Mouse (Mus musculus) cerebellum, adult 18-20 months (tissue): ENCODE data around the gene Med29.
"Not testable (repeated sequence)": the region's sequence is repeated elsewhere in the genome, so short reads cannot be mapped to it uniquely, and the experiment has no call there.

Experiments
- DNase-seq, 2 experiments: peaks; one replicate each; pipeline ENCODE4 v3.0.0; 2021

The Med29 gene

DNA sequence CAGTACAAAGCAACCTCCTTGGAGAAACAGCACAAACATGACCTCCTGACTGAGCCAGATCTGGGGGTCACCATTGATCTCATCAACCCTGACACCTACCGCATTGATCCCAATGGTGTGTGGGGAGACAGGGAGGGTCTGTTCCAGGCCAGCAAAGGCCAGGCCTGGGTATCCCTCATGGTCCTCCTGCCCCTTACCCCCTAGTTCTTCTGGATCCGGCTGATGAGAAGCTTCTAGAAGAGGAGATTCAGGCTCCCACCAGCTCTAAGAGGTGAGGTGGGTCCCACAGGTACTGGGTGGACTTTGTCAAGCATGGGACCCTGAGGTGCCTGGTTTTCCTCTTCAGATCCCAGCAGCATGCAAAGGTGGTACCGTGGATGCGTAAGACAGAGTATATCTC is 2.9 kb upstream of the Med29 start:
- no peak for DNase-seq

DNA sequence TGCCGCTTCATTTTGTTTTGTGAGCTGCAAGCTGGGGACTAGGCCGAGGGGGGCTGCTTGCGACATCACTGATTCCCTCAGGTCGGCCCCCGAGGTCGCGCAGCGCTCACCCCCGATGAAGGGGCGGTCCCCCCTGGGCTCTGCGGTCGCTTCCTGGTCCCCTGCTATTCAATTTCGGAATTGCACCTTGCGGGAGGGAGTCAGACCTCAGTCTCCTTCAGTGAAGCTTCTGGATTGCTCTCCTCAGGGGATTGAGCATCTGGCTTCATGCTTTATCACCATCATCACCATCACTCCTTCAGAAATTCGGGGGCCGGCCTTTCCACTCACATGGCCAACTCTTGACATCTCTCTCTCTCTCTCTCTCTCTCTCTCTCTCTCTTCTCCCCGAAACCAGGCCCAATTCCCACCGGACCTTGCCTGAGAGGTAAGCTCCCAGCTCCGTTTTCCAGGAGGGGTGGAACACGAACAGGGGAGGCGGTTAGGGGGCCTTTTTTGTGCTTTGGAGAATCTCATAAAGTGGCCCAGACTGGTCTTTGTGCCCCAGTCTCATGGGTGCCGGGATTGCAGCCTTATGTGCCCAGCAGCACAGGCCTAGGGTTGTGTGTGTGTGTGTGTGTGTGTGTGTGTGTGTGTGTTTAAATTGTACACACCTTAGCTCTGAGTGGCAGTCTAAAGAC is 904 bp upstream of the Med29 start:
- DNase-seq: no peak

DNA sequence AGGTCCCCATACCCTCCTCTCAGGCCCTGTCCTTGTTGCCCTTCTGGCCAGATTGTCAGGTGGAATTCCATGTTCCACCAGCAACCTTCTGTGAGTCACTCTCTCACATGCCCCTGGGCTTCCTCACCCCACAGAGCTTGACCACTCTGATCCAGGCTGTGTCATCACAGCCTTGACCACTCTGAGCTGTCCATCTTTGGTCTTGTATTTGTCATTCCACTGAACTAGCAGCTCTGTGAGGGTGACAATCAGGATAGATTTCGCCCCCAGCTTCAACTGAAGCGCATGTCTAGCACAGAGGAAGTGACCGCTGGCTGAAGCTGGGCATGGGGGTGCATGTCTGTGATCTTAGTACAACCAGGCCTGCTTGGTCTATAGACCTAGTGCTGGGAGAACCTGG is 2.2 kb downstream of the Med29 start:
- no peak for DNase-seq

DNA sequence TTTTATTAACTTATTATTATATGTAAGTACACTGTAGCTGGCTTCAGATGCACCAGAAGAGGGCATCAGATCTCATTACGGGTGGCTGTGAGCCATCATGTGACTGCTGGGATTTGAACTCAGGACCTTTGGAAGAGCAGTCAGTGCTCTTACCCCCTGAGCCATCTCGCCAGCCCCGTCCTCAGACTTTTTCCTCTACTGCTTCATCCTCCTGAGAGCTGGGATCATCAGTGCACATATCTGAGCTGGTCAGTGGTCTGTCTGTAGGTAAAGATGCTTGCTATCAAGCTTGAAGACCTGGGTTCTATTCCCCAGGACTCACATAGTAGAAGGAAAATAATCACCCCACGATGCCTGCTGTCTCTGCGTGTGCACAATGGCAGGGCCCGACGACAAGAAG is 5.1 kb downstream of the Med29 start:
- not testable (repeated sequence) for DNase-seq

DNA sequence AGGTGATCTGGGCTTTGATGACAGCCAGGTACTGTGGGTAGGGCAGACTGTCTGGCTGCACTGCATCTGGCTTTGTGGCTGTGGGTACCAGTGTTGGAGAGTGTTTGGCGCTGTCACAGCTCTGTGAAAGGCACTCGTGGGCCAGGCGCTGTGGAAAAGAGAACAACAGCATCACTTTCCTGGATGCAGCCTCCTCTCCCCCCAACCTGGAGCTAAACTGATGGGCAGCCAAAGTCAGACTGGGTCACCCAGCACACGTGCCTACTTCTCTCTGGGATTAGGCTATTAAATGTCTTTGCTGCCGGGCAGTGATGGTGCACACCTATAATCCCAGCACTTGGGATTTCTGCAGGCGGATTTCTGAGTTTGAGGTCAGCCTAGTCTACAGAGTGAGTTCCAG is 5.6 kb downstream of the Med29 start:
- DNase-seq: not testable (repeated sequence)

DNA sequence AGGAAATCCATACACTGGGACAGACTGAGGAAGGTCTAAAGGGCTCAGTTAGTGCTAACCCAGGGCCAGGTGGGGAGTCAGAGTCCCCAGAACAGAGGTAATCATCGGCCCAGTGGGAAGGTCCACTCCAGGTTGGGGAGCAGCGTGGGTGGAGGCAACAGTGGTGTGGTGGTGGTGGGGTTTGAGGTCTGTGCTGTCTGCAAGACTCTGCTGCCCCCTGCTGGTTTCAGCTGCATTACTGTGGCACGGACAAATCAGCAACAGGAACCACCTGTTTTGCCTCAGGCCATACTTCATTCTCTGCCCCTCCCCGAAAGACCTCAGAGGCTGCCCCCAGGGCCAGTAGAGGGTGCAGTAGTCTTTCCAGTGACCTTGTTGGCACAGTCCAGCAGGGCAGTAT is 6.0 kb downstream of the Med29 start:
- DNase-seq: peak; percentile 68 to 76

DNA sequence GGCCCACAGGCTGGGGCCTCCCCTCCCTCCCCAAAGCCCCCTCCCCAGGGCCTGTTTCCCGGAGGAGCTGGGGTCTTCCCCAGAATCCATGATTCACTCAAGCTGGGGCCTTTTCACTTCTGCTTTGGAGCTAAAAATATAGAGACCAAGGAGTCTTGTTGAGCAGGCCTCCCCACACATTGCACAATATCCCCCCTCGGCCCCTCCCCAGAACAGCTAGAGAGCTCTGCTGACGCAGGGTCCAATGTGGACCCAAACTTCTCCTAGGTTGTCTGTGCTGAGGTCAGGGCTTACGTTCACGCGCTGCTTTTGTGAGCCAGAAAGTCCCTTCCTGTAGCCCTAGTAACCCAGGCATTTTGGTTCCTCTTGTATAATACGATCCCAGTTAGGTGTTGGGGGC is 6.5 kb downstream of the Med29 start:
- DNase-seq: no peak

DNA sequence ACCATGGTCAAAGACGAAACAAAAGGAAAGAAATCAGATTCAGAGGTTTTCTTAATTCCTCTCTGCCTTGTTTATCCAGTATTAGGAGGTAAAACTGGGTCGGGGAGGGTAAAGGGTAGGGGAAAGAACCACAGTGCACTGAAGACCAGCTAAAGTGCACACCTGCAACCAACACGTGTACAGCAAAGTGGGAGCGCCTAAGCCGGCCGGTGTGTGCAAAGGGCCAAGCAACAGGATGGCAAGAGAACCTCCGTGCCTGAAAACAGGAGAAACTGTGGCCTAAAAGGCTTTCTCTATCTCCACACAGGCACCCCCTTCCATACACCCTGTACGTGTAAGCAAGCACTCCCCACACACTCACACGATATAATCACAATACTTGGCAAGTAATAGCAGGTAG is 7.3 kb downstream of the Med29 start:
- no peak for DNase-seq

DNA sequence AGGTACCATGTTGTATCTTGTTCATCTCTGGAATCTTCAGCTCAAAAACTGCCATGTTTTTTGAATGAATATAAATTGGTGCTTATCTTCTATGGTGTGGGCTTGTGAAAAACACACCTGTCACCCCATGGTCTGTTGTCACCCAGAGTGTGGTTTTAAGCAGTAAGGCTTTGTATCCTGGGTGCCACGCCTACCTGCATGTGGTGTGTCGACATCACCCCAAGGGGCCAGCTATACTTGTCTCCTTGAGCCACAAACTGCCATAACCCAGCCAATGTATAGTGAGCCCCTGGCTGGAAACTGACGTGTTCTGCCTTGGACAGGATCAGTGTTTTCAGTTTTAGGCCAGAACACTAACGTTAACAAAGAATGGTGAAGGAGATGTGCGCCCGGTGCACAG is 8.3 kb downstream of the Med29 start:
- no peak for DNase-seq

DNA sequence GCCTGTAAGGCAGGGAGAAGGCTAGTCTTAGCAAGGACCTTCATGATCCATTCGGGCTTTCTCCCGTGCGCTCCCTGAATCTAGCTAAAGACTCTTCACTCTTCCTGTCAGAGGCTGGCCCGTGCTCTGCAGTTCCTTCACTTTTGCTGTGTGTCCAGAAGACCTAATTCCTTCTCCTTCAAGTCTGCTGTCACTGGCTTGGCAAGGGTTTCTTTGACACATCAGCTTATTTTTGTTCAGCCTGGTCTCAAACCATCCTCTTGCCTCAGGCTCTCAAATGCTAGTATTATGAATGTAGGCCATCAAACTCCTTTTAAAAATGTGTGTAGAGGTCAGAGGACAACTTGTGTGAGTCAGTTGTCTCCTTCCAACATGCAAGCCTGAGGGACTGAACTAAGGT is 8.9 kb downstream of the Med29 start:
- no peak for DNase-seq

DNA sequence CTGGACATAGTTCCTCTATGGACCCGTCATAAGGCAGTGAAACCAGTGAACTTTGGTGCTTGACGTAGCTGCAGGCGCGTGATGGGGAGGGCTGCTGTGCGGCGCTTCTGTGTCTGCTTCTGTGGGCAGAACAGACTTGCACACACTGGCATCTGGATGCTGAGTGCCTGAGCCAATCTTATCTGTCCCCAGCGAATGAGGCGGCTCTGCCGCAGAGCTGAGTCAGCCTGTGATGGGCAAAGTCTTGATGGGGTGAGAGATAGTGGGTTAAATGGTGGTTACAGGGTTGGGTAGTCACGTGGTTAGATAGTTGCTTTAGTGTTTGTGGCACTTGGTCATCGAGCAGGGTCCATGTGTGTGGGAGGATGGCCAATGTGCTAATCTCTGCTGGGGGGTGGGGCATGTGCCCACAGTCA is 9.5 kb downstream of the Med29 start:
- no peak for DNase-seq

DNA sequence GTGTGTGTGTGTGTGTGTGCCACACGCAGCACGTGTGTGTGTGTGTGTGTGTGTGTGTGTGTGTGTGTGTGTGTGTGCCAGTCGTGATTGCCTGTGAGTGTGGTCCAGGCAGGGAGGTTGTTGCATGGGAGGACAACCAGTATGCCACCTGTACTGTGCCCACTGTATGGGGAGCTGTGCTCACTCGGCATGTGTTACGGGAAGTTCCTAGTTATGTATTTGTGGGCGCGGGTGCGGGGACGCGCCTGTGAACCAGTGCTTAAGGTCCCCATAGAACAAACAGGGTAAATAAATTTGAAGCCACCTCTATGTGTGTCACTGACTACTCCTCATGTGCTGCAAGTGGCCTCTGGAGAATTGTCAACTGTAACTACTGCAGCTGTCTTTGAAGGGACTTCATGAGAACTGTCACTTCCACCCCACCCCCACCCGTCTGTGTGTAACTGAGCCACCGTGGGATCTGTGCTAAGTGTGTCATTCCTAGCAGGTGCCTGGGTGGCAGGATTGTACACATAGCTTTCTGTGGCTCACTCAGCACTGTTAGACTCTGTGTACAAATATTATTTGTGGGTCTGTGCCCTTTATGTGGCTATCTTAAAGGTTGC is 10.1 kb downstream of the Med29 start:
- DNase-seq: no peak

DNA sequence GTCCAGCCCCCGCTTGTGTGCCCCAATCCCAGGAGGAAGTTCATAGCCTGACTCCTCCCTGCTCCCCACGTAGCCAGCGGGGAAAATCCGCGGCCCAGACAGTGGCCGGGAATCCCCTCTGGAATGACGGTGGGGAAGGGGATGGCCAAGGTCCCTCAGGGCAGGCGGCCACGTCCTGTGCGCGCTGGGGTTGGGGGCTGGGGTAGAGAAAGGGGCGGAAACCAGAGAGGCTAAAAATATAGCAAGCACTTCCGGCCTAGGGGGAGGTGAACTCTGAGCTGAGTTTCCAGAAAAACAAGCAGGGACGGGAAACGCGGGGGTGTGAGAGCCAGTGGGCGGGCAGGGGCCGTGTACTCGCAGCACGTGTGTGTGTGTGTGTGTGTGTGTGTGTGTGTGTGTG is 10.6 kb downstream of the Med29 start:
- peak in 1 of 2 experiments; percentile 41 for DNase-seq

DNA sequence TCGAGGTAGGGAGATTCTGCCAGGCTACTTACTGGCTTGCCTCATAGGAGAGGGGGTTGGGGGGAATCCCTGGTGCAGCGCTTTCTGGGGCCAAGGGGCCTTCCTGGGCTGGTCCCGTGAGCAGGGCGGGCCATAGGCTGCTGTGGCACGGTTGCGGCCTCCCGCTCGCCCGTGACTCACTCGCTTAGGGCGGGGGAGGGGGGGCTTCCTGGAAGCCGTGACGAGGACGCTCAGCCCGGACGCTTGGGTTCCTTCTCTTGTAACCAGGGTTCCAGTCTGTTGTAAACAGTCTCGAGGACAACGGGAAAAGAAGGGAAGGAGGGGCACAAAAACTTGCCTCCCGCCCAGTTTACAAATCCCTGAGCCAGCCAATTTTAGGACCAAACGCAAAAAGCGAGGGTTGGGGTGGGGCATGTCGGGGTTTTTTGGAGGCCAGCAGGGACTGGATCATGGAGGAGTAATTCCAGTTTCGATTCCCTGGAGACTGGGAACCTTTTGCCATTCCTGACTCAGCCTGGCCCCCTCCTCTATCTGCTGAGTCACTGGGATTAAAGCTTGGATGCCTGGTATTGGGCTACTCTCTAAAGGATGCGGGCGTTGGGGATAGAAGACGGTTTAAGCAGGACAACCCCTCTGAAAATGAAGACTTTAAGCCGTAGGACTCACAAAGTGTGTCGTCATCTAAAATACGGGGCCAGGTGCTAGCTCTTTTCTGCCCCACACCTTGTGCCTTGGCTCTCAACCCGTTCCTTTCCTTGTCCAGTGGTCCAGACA is 11.3 kb downstream of the Med29 start:
- DNase-seq: peak; percentile 37 to 43

DNA sequence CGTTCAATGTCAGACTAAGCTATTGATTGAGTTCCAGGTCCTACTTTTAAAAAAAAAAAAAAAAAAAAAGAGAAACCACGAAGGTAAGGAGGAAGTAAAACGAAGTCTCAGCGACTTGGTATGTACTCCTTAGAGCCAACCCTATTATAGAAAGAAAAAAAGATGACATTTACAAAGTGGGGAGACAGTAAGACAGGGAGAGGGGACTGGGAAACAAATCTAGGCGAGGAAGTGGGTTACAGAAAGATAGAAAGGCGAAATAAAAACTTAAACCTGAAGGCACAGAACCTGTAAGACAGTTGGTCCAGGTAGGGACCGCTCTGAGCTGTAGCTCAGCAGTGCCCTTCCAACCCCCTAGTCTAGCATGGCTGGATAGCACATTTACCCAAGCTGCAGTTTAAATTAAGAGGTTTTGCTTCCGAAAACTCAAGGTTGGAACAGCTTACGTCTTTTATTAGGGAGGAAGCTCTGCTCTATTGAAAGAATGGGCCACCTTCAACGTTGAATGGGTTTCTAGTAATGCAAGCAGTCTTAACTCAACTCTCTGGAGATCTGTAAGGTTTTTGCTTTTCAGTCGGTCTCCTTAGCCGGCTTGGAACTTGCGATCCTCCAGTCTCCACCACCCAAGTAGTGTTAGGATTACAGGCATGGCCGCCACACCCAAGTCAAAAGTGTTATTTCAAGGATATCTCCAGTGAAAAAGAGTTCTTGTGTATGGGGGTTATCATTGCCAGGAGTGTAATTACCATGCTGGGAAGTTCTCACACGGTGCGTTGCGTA is 12.1 kb downstream of the Med29 start, which contains the start of gene Zfp36:
Gene Zfp36, minus strand, starts transcription at position 17 of the 780 bp plus-strand sequence.
- no peak for DNase-seq

DNA sequence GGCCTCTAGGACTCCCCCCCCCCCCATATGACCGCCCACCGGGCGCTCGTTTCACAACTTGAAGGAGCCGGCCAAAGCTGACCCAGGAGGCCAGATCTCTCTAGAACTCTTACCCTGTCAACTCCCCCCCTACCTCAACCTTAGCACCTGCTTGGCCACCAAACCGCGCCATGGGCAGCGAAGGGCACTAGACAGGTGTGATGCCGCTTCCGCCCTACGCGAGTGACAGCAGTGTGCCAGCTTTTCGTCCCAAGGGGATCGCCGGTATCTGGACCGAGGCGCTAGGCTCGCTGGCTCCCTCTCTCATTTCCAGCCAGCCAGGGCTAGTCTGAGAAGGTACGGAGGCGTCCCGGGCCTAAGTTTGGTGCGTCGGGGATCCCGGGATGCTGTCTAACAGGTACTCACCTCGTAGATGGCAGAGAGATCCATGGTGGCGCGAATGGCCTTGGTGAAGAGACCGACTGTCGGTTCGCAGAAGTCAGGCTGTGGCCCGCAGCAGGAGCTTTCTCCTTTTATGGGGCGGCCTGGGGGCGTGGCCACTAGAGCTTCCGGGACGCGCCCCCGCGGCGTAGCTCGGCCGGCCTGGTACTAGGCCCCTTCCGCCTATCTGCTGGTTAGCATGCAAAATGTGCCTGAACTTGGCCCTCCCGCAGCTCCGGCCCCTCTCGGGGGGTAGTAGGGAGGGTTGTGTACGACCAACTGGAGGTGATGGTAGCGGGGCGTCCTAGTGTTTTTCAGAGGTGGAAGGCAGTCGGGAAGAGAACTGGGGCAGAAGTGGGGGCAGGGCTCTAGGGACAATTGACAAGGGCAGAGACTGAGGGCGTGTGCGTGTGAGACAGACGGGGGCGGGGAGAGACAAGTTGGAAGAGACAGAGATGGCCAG is 13.5 kb downstream of the Med29 start:
- peak; percentile 59 to 72 for DNase-seq

DNA sequence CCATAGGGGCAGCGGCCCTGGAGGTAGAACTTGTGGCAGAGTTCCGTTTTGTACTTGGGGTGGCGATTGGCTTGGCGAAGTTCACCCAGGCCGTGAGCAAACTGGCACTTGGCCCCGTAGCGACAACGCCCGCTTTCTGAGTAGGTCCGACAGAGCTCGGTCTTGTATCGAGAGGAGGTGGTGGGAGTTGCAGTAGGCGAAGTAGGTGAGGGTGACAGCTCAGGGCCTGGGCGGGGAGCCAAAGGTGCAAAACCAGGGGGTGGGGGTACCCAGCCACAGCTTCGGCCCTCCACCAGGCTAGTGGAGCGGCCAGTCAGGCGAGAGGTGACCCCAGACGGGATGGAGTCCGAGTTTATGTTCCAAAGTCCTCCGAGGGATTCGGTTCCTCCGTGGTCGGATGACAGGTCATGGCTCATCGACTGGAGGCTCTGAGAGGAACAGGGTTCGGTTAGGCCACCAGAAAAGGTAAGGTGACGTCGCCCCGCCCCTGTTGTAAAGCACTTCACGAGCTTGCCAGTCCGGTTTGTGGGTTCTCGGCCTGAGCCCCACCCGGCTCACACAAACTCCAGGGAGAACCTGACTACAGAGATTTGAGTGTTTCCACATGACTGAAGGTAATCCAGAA is 14.3 kb downstream of the Med29 start:
- no peak for DNase-seq

DNA sequence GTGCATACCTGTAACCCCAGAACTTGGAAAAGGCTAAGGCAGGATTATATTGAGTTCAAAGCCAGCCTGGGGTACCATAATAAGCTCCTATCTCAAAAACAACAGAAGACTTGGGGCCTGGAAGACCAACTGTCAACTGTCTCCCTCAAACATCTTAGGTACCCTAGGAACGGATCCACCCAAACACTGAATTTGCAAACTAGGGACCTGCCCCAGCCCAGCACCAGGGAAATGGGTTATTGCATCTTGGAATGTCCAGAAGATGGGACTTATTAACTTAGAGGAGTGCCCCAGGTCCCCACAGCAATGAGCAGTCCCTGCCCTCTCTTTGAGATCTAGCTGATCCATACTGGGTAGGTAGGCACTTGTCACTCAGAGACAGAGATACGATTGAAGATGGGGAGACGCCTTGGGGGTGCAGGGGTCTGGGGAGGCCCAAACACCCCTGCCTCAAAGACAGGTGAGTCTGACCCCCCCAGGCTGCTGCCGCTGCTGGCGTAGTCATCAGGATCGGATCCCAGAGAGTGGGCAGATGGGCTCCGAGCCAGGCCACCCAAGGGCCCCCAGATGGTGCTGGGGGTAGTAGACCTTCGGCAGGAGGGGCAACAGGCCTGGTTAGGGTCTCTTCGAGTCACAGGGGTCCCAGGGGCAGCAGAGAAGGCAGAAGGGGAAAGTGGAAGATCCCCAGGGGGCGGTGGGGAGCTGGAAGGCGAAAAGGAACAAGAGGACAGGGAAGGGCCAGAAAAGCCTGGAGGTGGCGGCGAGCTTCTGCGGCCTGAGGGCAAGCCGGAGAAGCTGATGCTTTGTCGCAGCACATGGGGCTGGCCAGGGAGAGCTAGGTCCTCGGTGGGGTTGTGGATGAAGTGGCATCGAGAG is 15.1 kb downstream of the Med29 start:
- no peak for DNase-seq

DNA sequence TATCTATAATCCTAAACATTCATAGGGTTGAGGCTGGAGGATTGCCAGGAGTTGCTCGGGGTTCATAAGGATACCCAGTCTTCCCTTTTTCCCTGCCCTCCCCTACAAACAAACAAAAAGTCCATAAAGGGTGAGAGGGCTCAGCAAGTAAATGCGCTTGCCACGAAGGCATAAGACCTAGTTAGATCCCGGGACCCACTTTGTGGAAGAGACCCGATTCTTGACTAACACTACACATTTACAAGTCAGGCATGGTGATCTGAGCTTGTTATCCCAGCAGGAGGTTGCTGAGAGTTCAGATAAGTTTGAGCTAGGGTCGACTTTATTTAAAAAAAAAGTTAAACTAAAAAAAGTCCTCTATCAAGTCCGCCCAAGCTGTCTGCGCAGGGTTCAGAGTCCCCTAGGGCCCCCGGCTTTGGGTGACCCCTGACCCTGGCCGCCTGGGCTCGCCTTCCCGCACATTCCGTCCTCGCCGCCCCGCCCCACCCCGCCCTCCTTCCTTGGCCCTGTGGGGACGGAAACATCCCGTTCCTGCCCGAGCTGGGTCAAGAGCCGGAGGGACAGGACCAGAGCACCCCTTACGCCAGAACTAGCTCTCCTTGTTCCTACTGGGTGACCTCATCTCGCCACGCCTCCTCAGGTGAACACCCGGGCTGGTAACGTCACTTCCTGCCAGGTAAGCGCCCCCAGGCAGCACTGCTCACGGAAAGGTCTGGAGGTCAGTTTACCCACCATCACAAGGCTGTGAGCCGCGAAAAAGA is 16.3 kb downstream of the Med29 start:
- no peak for DNase-seq
